Mouse (Mus musculus): ENCODE data around the gene Neu2. TPM values are rescaled to one million over a fixed set of nuclear protein-coding genes. Genes with fewer than 3 reads are reported as not detected.

The Neu2 gene
- total and polyA plus RNA-seq, 2 experiments from 2014 or later = 0.10 to 0.85 TPM

DNA sequence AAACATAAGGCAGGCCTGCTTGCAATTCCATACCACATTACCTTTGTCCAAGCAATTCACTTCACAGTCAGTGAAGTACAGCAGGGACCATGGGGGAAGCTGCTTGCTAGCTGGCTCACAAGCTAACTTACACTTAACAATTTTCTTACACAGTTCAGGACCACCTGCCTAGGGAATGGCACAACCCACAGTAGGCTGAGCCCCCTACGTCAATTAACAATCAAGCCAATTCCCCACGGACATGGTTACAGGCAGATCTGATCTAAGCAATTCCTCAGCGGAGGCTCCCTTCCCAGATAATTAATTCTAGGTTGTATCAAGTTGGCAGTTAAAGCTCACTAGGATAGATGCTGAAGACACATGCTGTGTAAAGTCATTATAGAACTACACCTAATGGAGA lies 53.3 kb downstream of the Neu2 start:
- DNase-seq (ENCODE audit: low spot score) (peak; percentile 51), ATAC-seq (peak; percentile 55; the same call in 1 of the 2 replicates)
- Histone ChIP-seq H3K4me2 (ENCODE audit: low read depth, low read length) (no peak overlapping the region), H3K4me3 (ENCODE audit: low read length) (no peak overlapping the region), H3K9me3 (ENCODE audit: low read length) (no peaks in the 10 kb centered on the region), H3K27me3 (ENCODE audit: insufficient read depth, low read length) (no peaks in the 10 kb centered on the region), H3K27ac (no peak overlapping the region), H3K36me3 (ENCODE audit: insufficient read depth, low read length) (no peaks in the 10 kb centered on the region), H3K4me1 (ENCODE audit: insufficient read depth, low read length) (no peaks in the 10 kb centered on the region), H3K9ac (replicated peaks; ENCODE audit: low read length) (no peak overlapping the region)
- 50% methylated on average over 3 of the region's 3 CpGs for WGBS
- TF ChIP-seq CTCF (IDR thresholded peaks at IDR 0.05; ENCODE audit: low read depth) = no peak

- 91% methylated on average over 8 of the region's 8 CpGs for WGBS
- Histone ChIP-seq H3K36me3 (ENCODE audit: insufficient read depth, low read length) (no peaks in the 10 kb centered on the region), H3K4me1 (ENCODE audit: insufficient read depth, low read length) (no peaks in the 10 kb centered on the region), H3K27ac (no peak overlapping the region), H3K9me3 (ENCODE audit: low read length) (no peaks in the 10 kb centered on the region), H3K4me3 (ENCODE audit: low read length) (no peak overlapping the region), H3K4me2 (ENCODE audit: low read depth, low read length) (no peak overlapping the region), H3K9ac (replicated peaks; ENCODE audit: low read length) (no peak overlapping the region), H3K27me3 (ENCODE audit: insufficient read depth, low read length) (no peaks in the 10 kb centered on the region)
- DNase-seq (ENCODE audit: low spot score) (no peak), ATAC-seq (no peak)
- TF ChIP-seq CTCF (IDR thresholded peaks at IDR 0.05; ENCODE audit: low read depth) = no peak
These were observed 56.1 kb downstream of the Neu2 start for GRCm38 (mm10) chr1:87565760-87566159.

- Histone ChIP-seq H3K4me3 (ENCODE audit: low read length) (no peak overlapping the region), H3K27me3 (ENCODE audit: insufficient read depth, low read length) (no peaks in the 10 kb centered on the region), H3K27ac (no peak overlapping the region), H3K36me3 (ENCODE audit: insufficient read depth, low read length) (no peaks in the 10 kb centered on the region), H3K4me2 (ENCODE audit: low read depth, low read length) (no peak overlapping the region), H3K4me1 (ENCODE audit: insufficient read depth, low read length) (no peaks in the 10 kb centered on the region), H3K9me3 (ENCODE audit: low read length) (no peaks in the 10 kb centered on the region), H3K9ac (replicated peaks; ENCODE audit: low read length) (no peak overlapping the region)
- peak; percentile 52 for TF ChIP-seq CTCF (IDR thresholded peaks at IDR 0.05; ENCODE audit: low read depth)
- 46% methylated on average over 6 of the region's 6 CpGs for WGBS
- DNase-seq (ENCODE audit: low spot score) = no peak
- ATAC-seq = no peak
These were observed 58.7 kb downstream of the Neu2 start for GRCm38 (mm10) chr1:87568398-87568797.

DNA sequence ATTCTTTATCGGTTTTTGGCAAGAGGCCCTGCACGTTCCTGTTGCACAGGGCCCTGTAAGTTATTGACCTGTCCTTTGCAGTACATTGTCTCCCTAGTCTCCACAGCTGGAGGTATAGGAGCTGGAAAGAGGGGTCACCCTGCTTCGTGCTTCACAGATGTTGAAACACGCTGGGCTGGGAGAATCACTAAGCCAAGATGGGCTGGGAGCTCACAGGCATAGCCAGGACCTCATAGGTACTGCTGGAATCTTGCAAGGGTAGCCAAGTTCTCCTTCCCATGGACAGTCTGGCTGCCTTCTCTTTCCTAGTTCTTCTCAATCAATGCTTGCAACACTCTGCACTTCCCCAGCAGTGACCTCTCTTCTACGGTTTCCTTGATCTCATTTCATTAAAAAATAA lies 63.6 kb downstream of the Neu2 start:
- ATAC-seq = no peak
- Histone ChIP-seq H3K36me3 (ENCODE audit: insufficient read depth, low read length) (no peaks in the 10 kb centered on the region), H3K27ac (no peak overlapping the region), H3K9me3 (ENCODE audit: low read length) (no peaks in the 10 kb centered on the region), H3K4me2 (ENCODE audit: low read depth, low read length) (no peak overlapping the region), H3K27me3 (ENCODE audit: insufficient read depth, low read length) (no peaks in the 10 kb centered on the region), H3K4me1 (ENCODE audit: insufficient read depth, low read length) (peaks cover 11% of the 10 kb centered on the region; the same call in 1 of the 2 replicates), H3K9ac (replicated peaks; ENCODE audit: low read length) (no peak overlapping the region), H3K4me3 (ENCODE audit: low read length) (no peak overlapping the region)
- 71% methylated on average over 5 of the region's 5 CpGs for WGBS
- no peak for DNase-seq (ENCODE audit: low spot score)
- no peak for TF ChIP-seq CTCF (IDR thresholded peaks at IDR 0.05; ENCODE audit: low read depth)

- H3K4me2 ChIP-seq (ENCODE audit: low read depth, low read length) = no peak within 1 kb of the TSS
- 70% methylated on average over 6 of the region's 6 CpGs for WGBS
- H3K4me1 ChIP-seq (ENCODE audit: insufficient read depth, low read length) = peaks cover 11% of the 10 kb centered on the region; the same call in 1 of the 2 replicates
- ATAC-seq = peak; percentile 16
- 0 out of 2 replicates have a peak within 1 kb of the TSS, but pooled peaks have one; percentile 51 for H3K27ac ChIP-seq
- no peak within 1 kb of the TSS for H3K9ac ChIP-seq (replicated peaks; ENCODE audit: low read length)
- H3K36me3 ChIP-seq (ENCODE audit: insufficient read depth, low read length) = no peaks in the 10 kb centered on the region
- H3K27me3 ChIP-seq (ENCODE audit: insufficient read depth, low read length) = no peaks in the 10 kb centered on the region
- H3K9me3 ChIP-seq (ENCODE audit: low read length) = no peaks in the 10 kb centered on the region
- H3K4me3 ChIP-seq (ENCODE audit: low read length) = no peak within 1 kb of the TSS
- no peak for TF ChIP-seq CTCF (IDR thresholded peaks at IDR 0.05; ENCODE audit: low read depth)
- DNase-seq (ENCODE audit: low spot score) = no peak
These were observed 64.1 kb downstream of the Neu2 start, which contains the start of gene Ngef for GRCm38 (mm10) chr1:87573800-87574215. TSS of gene Ngef (minus strand) at chr1:87573870.

- ATAC-seq (peak; percentile 81), DNase-seq (ENCODE audit: low spot score) (peak; percentile 72)
- peaks cover 11% of the 10 kb centered on the region; the same call in 1 of the 2 replicates for H3K4me1 ChIP-seq (ENCODE audit: insufficient read depth, low read length)
- no peak overlapping the region for H3K4me3 ChIP-seq (ENCODE audit: low read length)
- H3K27ac ChIP-seq = 0 out of 2 replicates have a peak overlapping the region, but pooled peaks have one; percentile 51
- H3K4me2 ChIP-seq (ENCODE audit: low read depth, low read length) = no peak overlapping the region
- no peaks in the 10 kb centered on the region for H3K9me3 ChIP-seq (ENCODE audit: low read length)
- no peak overlapping the region for H3K9ac ChIP-seq (replicated peaks; ENCODE audit: low read length)
- 16% methylated on average over 6 of the region's 6 CpGs for WGBS
- no peaks in the 10 kb centered on the region for H3K27me3 ChIP-seq (ENCODE audit: insufficient read depth, low read length)
- no peaks in the 10 kb centered on the region for H3K36me3 ChIP-seq (ENCODE audit: insufficient read depth, low read length)
- no peak for TF ChIP-seq CTCF (IDR thresholded peaks at IDR 0.05; ENCODE audit: low read depth)
These were observed 64.7 kb downstream of the Neu2 start for GRCm38 (mm10) chr1:87574353-87574752.

DNA sequence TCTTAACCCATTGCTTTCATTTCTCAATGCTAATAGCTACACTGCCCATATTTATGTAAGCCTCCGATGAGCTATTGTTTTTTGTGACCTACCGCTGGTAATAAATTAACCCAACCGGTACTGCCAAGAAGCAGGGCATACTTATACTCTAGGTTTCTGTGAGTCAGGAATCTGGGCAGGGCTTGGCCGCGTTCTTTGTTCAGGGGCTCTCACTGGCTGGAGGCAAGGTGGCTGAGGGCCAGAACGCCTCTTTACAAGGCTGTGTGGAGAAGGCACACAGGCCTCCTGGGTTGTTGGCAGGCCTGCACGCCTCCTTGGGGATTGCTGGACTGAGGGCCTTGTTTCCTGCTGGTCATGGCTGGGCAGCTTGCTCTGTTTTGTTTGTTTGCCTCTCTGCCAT lies 65.1 kb downstream of the Neu2 start:
- Histone ChIP-seq H3K4me2 (ENCODE audit: low read depth, low read length) (no peak overlapping the region), H3K9ac (replicated peaks; ENCODE audit: low read length) (no peak overlapping the region), H3K27ac (peak overlapping the region; percentile 51; the same call in 1 of the 2 replicates), H3K9me3 (ENCODE audit: low read length) (no peaks in the 10 kb centered on the region), H3K4me3 (ENCODE audit: low read length) (no peak overlapping the region), H3K4me1 (ENCODE audit: insufficient read depth, low read length) (peaks cover 11% of the 10 kb centered on the region; the same call in 1 of the 2 replicates), H3K27me3 (ENCODE audit: insufficient read depth, low read length) (no peaks in the 10 kb centered on the region), H3K36me3 (ENCODE audit: insufficient read depth, low read length) (no peaks in the 10 kb centered on the region)
- no peak for TF ChIP-seq CTCF (IDR thresholded peaks at IDR 0.05; ENCODE audit: low read depth)
- peak; percentile 76 for DNase-seq (ENCODE audit: low spot score)
- WGBS = 23% methylated on average over 7 of the region's 7 CpGs
- ATAC-seq = peak; percentile 86
